Mouse (Mus musculus) lung, postnatal 36 days (tissue): ENCODE measurements around the gene B430306N03Rik.
"Not testable (repeated sequence)": the region's sequence is repeated elsewhere in the genome, so short reads cannot be mapped to it uniquely, and the experiment has no call there.

ENCODE experiments used
- DNase-seq: peaks from one replicate; pipeline ENCODE4 v3.0.0; 2022; ENCODE audit warnings: mixed read lengths

The B430306N03Rik gene

GRCm38 (mm10) chr17:48318686-48319085 lies 2.7 kb downstream of the B430306N03Rik start:
- DNase-seq, result no peak

DNA sequence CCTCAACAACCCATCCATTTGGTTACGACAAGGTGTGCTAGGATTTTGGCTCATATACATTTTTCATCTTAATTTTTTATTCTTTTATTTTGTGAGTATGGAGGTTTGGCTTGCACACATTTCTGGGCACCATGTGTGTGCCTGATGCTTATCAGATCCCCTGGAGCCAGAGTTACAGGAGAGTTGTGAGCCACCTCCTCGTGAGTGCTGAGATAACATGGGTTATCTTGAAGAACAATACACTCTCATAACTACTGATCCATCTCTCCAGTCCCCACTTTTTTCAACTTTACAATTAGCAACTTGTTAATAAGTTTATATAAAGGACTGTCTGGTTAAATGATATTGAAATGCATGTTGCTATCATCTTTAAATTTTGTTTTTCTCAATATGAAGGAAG lies 5.3 kb downstream of the B430306N03Rik start:
- DNase-seq, result no peak

- DNase-seq, result no peak
Measured at GRCm38 (mm10) chr17:48323236-48323635, 7.3 kb downstream of the B430306N03Rik start.

DNA sequence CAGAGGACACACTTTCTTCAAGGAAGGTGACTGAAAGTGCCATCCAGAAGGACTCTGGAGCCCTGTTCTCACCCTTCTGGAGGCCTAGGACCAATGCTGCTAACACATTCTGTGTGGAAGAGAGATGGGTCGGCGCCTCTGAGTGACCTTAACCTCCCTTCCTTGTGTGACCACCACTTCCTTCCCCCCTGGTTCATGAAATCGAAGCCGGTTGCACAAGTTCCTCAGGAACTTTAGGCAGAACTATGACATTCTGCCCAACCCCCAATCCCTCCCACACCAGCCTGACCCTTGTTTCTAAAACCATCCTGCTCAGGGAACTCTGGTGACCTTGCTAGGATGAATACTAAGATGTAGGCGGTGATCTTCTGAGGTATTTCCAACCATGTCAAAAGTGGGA lies 8.3 kb downstream of the B430306N03Rik start:
- DNase-seq, result peak; percentile 68

DNA sequence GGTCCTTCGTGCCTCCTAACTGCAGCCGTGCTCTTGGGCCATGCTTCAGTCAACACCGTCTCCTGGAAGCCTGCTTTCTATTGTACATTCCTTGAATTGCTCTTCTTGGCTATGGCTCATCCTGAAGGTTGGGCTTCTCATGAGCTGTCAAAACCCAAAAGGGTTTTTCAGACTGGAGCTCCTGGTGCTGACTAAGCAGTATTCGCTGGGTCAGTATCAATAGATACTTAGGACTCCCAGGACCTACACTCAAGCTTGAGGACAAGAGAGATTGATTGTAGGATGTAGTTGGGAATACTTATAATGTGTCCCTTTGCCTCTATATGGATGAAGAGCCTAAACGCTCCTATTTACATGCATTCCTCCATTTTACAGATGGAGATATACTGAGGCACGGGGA lies 9.2 kb downstream of the B430306N03Rik start:
- no peak for DNase-seq

GRCm38 (mm10) chr17:48325638-48326037 lies 9.7 kb downstream of the B430306N03Rik start:
- no peak for DNase-seq

DNA sequence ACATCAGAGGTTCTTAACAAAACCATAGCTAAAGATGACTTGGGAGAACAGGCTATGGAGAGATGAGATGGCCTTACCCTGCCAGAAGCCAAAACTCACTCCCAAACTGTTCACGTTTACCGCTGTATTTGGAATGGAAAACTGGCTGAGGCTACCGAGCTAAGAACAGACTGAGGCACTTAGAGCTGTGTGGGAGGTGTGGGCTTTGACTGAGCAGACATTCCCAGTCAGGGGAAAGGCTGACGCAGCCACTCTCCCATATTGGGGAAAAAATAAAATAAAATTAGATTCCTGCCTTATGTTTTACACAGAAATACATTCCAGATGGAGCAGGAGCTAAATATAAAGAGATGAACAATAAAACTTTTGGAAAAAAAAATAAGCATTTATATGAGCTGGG lies 10.7 kb downstream of the B430306N03Rik start:
- no peak for DNase-seq

DNA sequence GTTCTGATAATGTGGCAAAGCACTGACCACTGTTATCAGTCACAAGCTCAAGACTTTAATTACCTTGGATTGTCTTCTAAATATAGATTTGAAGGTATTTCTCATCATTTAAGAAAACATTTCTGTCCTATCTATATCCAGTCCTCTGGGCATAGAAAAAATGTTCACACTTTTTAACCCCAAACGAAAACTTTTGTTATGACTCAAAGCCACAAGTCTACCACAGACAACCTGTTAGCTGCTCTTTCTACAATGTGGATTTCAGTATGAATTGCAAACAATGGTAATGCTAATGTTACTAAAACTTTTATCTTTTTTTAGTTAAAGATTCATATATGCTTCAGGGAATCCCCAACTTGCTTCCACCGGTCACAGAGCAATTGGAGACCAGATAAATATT lies 16.6 kb downstream of the B430306N03Rik start:
- DNase-seq, result no peak

GRCm38 (mm10) chr17:48334186-48334585 lies 18.2 kb downstream of the B430306N03Rik start:
- no peak for DNase-seq

DNA sequence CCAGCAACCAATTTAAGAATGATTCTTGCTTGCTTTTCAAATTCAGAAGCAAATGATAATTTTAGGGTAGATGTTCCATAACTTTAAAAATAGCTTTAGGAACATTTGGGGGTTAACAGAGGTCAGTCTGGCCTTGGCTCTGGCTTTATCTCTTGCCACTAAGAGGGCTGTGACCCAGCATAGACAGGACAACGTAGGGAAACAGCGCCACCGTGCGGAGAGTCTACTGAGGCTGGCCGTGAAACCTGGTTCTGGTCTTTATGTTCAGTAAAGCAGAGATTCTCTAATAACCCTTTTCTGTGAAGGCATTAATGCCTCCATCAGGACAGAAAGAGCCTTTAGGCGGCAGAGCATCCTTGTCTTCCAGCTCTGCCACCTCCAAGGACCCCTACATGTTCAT lies 20.9 kb downstream of the B430306N03Rik start:
- DNase-seq, result peak; percentile 89

DNA sequence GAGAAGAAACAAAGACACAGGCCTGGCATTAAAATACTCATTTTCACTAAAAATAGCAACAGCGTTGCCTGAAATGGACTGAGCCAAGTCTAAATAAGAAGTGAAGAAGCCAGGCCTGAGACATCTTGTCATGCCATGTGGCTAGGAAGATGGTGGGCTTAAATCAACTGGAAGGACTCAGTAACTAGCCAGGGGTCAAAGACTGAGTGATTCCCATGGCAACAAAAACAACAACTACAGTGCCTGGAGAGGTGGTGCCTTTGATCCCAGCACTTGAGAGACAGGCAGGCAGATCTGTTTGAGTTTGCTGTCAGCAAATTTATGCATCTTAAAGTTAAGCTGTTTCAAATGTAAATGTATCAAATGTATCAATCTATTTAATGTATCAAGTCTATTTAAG lies 24.3 kb downstream of the B430306N03Rik start:
- DNase-seq, result no peak

- no peak for DNase-seq
Measured at GRCm38 (mm10) chr17:48341947-48342346, 26.0 kb downstream of the B430306N03Rik start.

DNA sequence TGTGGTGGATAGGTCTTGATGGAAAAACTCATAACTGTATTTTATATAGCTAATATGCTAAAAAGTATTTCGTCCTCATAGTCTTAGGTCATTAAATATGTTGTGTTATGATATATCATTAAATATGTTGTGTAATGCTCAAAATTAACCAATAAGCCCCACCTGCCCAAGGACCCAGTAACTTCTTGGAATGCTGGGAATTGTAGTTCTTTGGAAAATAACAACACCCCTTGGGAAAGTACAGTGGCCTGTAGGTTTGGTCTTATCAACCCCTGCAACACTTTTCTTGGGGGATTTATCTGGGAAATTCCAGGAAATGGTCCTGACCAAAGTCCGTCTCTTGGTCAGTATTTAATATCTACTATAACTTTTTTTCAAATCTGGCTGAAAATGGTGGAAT lies 27.1 kb downstream of the B430306N03Rik start:
- DNase-seq, result no peak

- DNase-seq, result no peak
Measured at GRCm38 (mm10) chr17:48345824-48346223, 29.9 kb downstream of the B430306N03Rik start.

DNA sequence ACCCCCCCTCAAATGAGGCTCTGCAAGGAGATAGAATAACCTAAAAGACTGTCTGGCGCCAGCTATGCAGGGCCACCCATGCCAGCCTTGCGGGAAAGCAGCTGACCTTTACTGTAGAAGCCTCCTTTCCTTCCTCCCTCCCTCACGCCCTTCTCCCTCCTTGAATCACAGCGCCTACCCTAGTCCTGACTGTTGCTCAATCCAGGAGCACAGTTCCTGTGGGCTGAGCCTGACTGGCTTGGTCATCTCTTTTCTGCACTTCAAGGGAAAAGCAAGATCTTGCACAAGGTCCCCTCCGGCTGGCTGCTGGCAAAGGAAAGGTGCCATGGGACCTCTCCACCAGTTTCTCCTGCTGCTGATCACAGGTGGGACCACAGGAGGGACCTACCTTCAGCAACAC lies 30.3 kb downstream of the B430306N03Rik start, which contains the start of gene Trem2:
Gene Trem2, plus strand, starts transcription at position 171 of the 400 bp plus-strand sequence.
- DNase-seq, result peak; percentile 62

GRCm38 (mm10) chr17:48346834-48347233 lies 30.9 kb downstream of the B430306N03Rik start:
- DNase-seq, result no peak

GRCm38 (mm10) chr17:48347287-48347686 lies 31.3 kb downstream of the B430306N03Rik start:
- no peak for DNase-seq

GRCm38 (mm10) chr17:48350681-48351193 lies 34.8 kb downstream of the B430306N03Rik start:
- DNase-seq, result no peak

- not testable (repeated sequence) for DNase-seq
Measured at GRCm38 (mm10) chr17:48352976-48353375, 37.0 kb downstream of the B430306N03Rik start.

DNA sequence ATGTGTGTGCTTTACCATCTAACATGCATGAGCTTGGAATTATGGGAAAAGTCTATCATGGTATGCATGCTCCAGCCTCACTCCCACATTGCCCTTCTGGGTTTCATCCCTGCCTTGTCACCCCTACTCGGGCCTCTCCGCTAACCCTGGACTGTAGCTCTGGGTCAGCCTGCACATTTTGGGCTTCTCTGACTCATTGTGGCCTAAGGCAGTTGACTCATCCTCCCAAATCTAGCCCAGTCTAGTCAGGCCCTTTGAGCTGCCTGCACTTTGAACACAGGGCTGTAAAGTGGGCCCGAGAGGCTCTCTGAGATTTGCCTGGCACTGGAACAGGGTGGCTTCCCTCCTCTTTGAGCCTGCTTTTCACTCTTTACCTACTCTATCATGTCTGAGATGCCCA lies 39.9 kb downstream of the B430306N03Rik start:
- DNase-seq, result no peak

- no peak for DNase-seq
Measured at GRCm38 (mm10) chr17:48357892-48358291, 42.0 kb downstream of the B430306N03Rik start.

DNA sequence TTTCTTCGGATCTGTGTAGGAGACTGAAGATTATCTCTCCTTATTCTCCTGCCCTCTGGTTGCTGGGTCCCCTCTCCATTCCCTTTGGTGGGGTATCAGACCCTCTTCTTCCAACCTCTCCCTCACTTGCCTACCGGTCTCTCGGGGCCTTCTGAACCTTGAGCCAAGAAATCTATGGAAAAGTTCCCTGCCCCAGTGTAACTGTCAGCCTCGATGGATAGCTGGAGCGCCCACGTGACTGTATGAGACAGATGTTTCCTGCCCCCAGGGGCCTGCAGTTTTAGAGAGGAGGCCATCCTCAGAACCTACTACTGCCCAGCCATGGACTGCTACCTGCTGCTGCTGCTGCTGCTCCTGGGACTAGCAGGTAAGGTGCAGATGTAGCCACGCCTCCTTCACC lies 43.7 kb downstream of the B430306N03Rik start, which contains the start of gene Treml1:
Gene Treml1, plus strand, starts transcription at position 301 of the 400 bp plus-strand sequence.
- DNase-seq, result no peak

GRCm38 (mm10) chr17:48360462-48360861 lies 44.5 kb downstream of the B430306N03Rik start:
- DNase-seq, result no peak

- no peak for DNase-seq
Measured at GRCm38 (mm10) chr17:48362346-48362745, 46.4 kb downstream of the B430306N03Rik start.

DNA sequence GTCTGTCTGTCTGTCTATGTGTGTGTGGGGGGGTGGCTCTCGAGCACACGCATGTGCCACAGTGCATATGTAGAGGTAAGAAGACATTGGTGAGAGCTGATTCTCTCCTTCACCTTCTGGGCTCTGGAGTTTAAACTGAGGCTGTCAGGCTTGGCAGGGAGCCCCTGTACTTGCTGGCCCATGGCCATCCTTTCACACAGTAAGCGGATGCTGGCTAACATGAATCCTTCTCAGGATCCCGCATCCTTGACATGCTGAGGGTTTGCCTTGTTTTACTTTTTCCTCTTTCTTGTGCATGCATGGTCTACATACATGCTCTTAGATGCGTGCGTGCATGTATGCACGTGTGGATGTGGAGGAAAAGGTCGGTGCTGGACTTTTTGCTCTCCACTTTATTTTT lies 47.0 kb downstream of the B430306N03Rik start:
- DNase-seq, result peak; percentile 29
